Comparison of ENCODE assay signal across 9 mouse cellular contexts in genomic region chr3:118428523-118428922, GRCm38 (mm10).
DNase-seq lines count a peak whose midpoint lies in the region; TF ChIP-seq lines count a peak whose summit lies in the region.
"Had no signal": no experiment of that assay in that cellular context is flagged by ENCODE, and none has a peak within 500 bp of the region (broad histone marks: within the 10 kb centered on the region; RNA-seq: fewer than 3 reads in every experiment).

No protein-coding gene starts in this region.

- intact Hi-C loops in gastrocnemius, adult 2 months (cut with DNase I): no loop called here
- intact Hi-C loops in gastrocnemius, postnatal 36 days (cut with DNase I): loop anchor here (10.0 kb wide), 1 partner anchor 1766 kb away; no protein-coding TSS in a partner anchor

- H3K4me3 ChIP-seq in gastrocnemius, adult 2 months: no peak overlapping the region
- H3K4me3 ChIP-seq: limb, embryonic 12.5 days had no signal

- peak; percentile 70 for TF ChIP-seq CTCF in gastrocnemius, adult 2 months (IDR thresholded peaks at IDR 0.05)

- H3K27ac ChIP-seq in gastrocnemius, adult 2 months: no peak overlapping the region
- H3K27ac ChIP-seq: limb, embryonic 12.5 days had no signal

- DNase-seq in gastrocnemius, adult 2 months: peak; percentile 23
- no peak for DNase-seq in gastrocnemius, postnatal 36 days
- peak; percentile 30 for DNase-seq in thymus, postnatal 4 days
- DNase-seq in thymus, postnatal 36 days: no peak
- DNase-seq in cerebellum, postnatal 4 days (ENCODE audit: low spot score in 2 of 2): peak; percentile 59 to 81
- peak; percentile 38 for DNase-seq in kidney, postnatal 14 days
- DNase-seq in lung, postnatal 14 days: peak; percentile 63
- DNase-seq in thymus, postnatal 25 days: no peak

Comparison
In these comparisons a context has a peak if more than half of its experiments do, and no peak if none do; other contexts are left out.
1. DNase-seq: peak in gastrocnemius, adult 2 months (single experiment), thymus, postnatal 4 days (single experiment), cerebellum, postnatal 4 days (2 of 2), kidney, postnatal 14 days (single experiment) and lung, postnatal 14 days (single experiment); none in gastrocnemius, postnatal 36 days (0 of 2), thymus, postnatal 36 days (0 of 2) and thymus, postnatal 25 days (single experiment).